Mouse (Mus musculus) stomach, postnatal 0 days (tissue): ENCODE measurements around the gene Bcar3.

Experiments used
- CTCF ChIP-seq: IDR thresholded peaks from 2 replicates; pipeline ENCODE4 v1.5.1; 2016; ENCODE audit warnings: antibody characterized with exemption, low read depth, mild to moderate bottlenecking, moderate library complexity
- EP300 ChIP-seq: optimal IDR thresholded peaks from 2 replicates; pipeline ENCODE3; 2016; ENCODE audit warnings: antibody characterized with exemption

- TF ChIP-seq CTCF (no peak), EP300 (no peak)
Measured at GRCm38 (mm10) chr3:122475735-122476134, 181.8 kb downstream of the Bcar3 start.
